ENCODE assay signal across 23 mouse cellular contexts in the genomic region with DNA sequence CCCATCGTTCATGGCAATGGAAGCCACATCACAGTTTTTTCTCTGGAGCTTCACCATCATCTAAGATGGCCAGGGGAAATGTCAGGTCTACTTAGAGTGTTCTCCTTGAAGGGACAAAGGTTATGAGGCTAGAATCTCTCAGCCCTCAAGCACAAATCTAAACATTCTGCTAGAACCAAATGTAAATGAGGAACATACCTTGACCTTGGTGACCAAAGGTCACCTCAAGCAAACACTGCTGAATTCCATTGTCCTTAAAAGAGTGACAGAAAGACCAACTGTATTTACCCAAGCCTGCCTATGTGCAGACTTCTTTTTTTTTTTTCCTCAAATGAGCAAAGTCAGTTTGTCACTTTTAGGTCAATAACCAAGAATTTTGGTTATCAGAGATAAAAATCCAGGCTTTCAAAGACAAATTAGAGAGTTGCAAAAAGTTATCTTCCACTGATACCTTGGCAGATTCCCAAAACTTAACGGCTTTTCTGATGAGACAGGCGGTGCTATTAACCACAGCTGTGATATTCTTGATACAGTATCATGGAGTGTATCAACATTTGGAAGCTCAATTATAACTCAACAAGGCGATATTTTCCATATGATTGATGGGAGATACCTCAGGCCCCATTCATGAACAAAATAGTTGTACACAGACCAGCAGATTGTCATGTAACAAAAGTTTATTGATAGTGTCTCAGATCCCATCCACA.
DNase-seq lines count a peak whose midpoint lies in the region; ATAC-seq and TF ChIP-seq lines count a peak whose summit lies in the region.
"Had no signal": no experiment of that assay in that cellular context is flagged by ENCODE, and none has a peak within 500 bp of the region (broad histone marks: within the 10 kb centered on the region; RNA-seq: fewer than 3 reads in every experiment).

No protein-coding gene starts in this region.

- H3K4me3 ChIP-seq in embryonic facial prominence, embryonic 14.5 days (ENCODE audit: low read depth, low read length) = no peak overlapping the region
- H3K4me3 ChIP-seq in embryonic facial prominence, embryonic 10.5 days = no peak overlapping the region
- no peak overlapping the region for H3K4me3 ChIP-seq in kidney, postnatal 0 days (replicated peaks; ENCODE audit: low read depth, low read length)
- H3K4me3 ChIP-seq in embryonic fibroblast, embryonic 13.5 days (ENCODE audit: insufficient read depth, low read length) = no peak overlapping the region
- no peak overlapping the region for H3K4me3 ChIP-seq in heart, adult 2 months
- H3K4me3 ChIP-seq: embryonic facial prominence, embryonic 15.5 days; heart, embryonic 15.5 days; liver, embryonic 12.5 days; midbrain, embryonic 12.5 days; neural tube, embryonic 15.5 days; stomach, embryonic 15.5 days had no signal

- H3K36me3 ChIP-seq in embryonic facial prominence, embryonic 14.5 days (ENCODE audit: control insufficient read depth, insufficient read depth, low read length) = no peaks in the 10 kb centered on the region
- H3K36me3 ChIP-seq in embryonic facial prominence, embryonic 10.5 days (replicated peaks) = no peaks in the 10 kb centered on the region
- no peaks in the 10 kb centered on the region for H3K36me3 ChIP-seq in kidney, postnatal 0 days (ENCODE audit: insufficient read depth, low read length)
- H3K36me3 ChIP-seq in heart, adult 2 months (ENCODE audit: control insufficient read depth, insufficient read depth, low read length) = no peaks in the 10 kb centered on the region
- H3K36me3 ChIP-seq: embryonic facial prominence, embryonic 15.5 days; heart, embryonic 15.5 days; liver, embryonic 12.5 days; midbrain, embryonic 12.5 days; neural tube, embryonic 15.5 days; stomach, embryonic 15.5 days had no signal

- no peak for TF ChIP-seq CTCF in kidney, postnatal 0 days (IDR thresholded peaks at IDR 0.05; ENCODE audit: low read depth)
- TF ChIP-seq CTCF in embryonic fibroblast, embryonic 13.5 days (IDR thresholded peaks at IDR 0.05; ENCODE audit: borderline replicate concordance, insufficient read depth, low read length) = no peak
- no peak for TF ChIP-seq CTCF in heart, adult 2 months (IDR thresholded peaks at IDR 0.05)

- H3K27ac ChIP-seq in embryonic facial prominence, embryonic 14.5 days (replicated peaks; ENCODE audit: low read depth, low read length) = no peak overlapping the region
- H3K27ac ChIP-seq in embryonic facial prominence, embryonic 10.5 days (replicated peaks) = no peak overlapping the region
- H3K27ac ChIP-seq in kidney, postnatal 0 days = no peak overlapping the region
- H3K27ac ChIP-seq in embryonic fibroblast, embryonic 13.5 days (ENCODE audit: insufficient read depth, low read length) = peak overlapping the region; percentile 13; the same call in 1 of the 2 replicates
- H3K27ac ChIP-seq in heart, adult 2 months = no peak overlapping the region
- H3K27ac ChIP-seq: embryonic facial prominence, embryonic 15.5 days; heart, embryonic 15.5 days; liver, embryonic 12.5 days; midbrain, embryonic 12.5 days; neural tube, embryonic 15.5 days; stomach, embryonic 15.5 days had no signal

- no peak overlapping the region for H3K4me2 ChIP-seq in embryonic facial prominence, embryonic 14.5 days (ENCODE audit: low read depth, low read length)
- H3K4me2 ChIP-seq in kidney, postnatal 0 days (ENCODE audit: low read length) = no peak overlapping the region
- H3K4me2 ChIP-seq: embryonic facial prominence, embryonic 15.5 days; heart, embryonic 15.5 days; liver, embryonic 12.5 days; midbrain, embryonic 12.5 days; neural tube, embryonic 15.5 days; stomach, embryonic 15.5 days had no signal

- TF ChIP-seq POLR2A in embryonic fibroblast, embryonic 13.5 days (IDR thresholded peaks at IDR 0.05; ENCODE audit: low read depth, low read length) = no peak
- TF ChIP-seq POLR2A in heart, adult 2 months (IDR thresholded peaks at IDR 0.05; ENCODE audit: insufficient read depth, low read depth, low read length) = no peak

- TF ChIP-seq EP300 in heart, adult 2 months (IDR thresholded peaks at IDR 0.05; ENCODE audit: insufficient read depth, low read depth, low read length) = no peak

- no peaks in the 10 kb centered on the region for H3K9me3 ChIP-seq in embryonic facial prominence, embryonic 14.5 days (ENCODE audit: control insufficient read depth, low read length)
- H3K9me3 ChIP-seq in embryonic facial prominence, embryonic 10.5 days = no peaks in the 10 kb centered on the region
- no peaks in the 10 kb centered on the region for H3K9me3 ChIP-seq in kidney, postnatal 0 days (replicated peaks; ENCODE audit: low read length)
- H3K9me3 ChIP-seq: embryonic facial prominence, embryonic 15.5 days; heart, embryonic 15.5 days; liver, embryonic 12.5 days; midbrain, embryonic 12.5 days; neural tube, embryonic 15.5 days; stomach, embryonic 15.5 days had no signal

- peak; percentile 3 for DNase-seq in embryonic facial prominence, embryonic 14.5 days (ENCODE audit: low spot score)
- no peak for DNase-seq in embryonic facial prominence, embryonic 10.5 days (ENCODE audit: low spot score)
- peak; percentile 39 for DNase-seq in kidney, postnatal 0 days (ENCODE audit: low spot score)
- no peak for DNase-seq in kidney, adult 9 months
- no peak for DNase-seq in cerebellum, adult 8-10 months
- DNase-seq in heart, adult 2 months = no peak
- DNase-seq: adrenal gland, postnatal 25 days; cerebellum, adult 18-20 months; cerebellum, postnatal 14 days; kidney, adult 2 months; kidney, postnatal 10 days; left cerebral cortex, postnatal 4 days; liver, postnatal 0 days; right cerebral cortex, postnatal 25 days had no signal

- ATAC-seq in embryonic facial prominence, embryonic 14.5 days (ENCODE audit: low read depth) = no peak
- ATAC-seq in kidney, postnatal 0 days (replicated peaks; ENCODE audit: low FRiP score, low read depth) = no peak
- ATAC-seq: hindbrain, embryonic 16.5 days; liver, embryonic 12.5 days; liver, postnatal 0 days; Patski had no signal

- 57% methylated on average over 4 of the region's 4 CpGs for WGBS in embryonic facial prominence, embryonic 14.5 days
- WGBS in embryonic facial prominence, embryonic 10.5 days = 72% methylated on average over 4 of the region's 4 CpGs
- 67% methylated on average over 4 of the region's 4 CpGs for WGBS in kidney, postnatal 0 days
- WGBS in heart, adult 2 months = 64% methylated on average over 4 of the region's 4 CpGs

- H3K27me3 ChIP-seq in embryonic facial prominence, embryonic 14.5 days (replicated peaks; ENCODE audit: control insufficient read depth, insufficient read depth, low read length) = no peaks in the 10 kb centered on the region
- no peaks in the 10 kb centered on the region for H3K27me3 ChIP-seq in embryonic facial prominence, embryonic 10.5 days (replicated peaks; ENCODE audit: low read depth, poor library complexity, severe bottlenecking)
- no peaks in the 10 kb centered on the region for H3K27me3 ChIP-seq in kidney, postnatal 0 days (ENCODE audit: insufficient read depth, low read length)
- H3K27me3 ChIP-seq in heart, adult 2 months (ENCODE audit: control insufficient read depth, insufficient read depth, low read length) = no peaks in the 10 kb centered on the region
- H3K27me3 ChIP-seq: embryonic facial prominence, embryonic 15.5 days; heart, embryonic 15.5 days; liver, embryonic 12.5 days; midbrain, embryonic 12.5 days; neural tube, embryonic 15.5 days; Patski; stomach, embryonic 15.5 days had no signal

- H3K9ac ChIP-seq in embryonic facial prominence, embryonic 14.5 days (ENCODE audit: low read depth, low read length) = no peak overlapping the region
- H3K9ac ChIP-seq in kidney, postnatal 0 days (ENCODE audit: low read depth, low read length) = no peak overlapping the region
- no peak overlapping the region for H3K9ac ChIP-seq in heart, adult 2 months (ENCODE audit: low read depth, low read length)
- H3K9ac ChIP-seq: embryonic facial prominence, embryonic 15.5 days; heart, embryonic 15.5 days; liver, embryonic 12.5 days; liver, postnatal 0 days; midbrain, embryonic 12.5 days; neural tube, embryonic 15.5 days; stomach, embryonic 15.5 days had no signal

- no peaks in the 10 kb centered on the region for H3K4me1 ChIP-seq in embryonic facial prominence, embryonic 14.5 days (ENCODE audit: control insufficient read depth, insufficient read depth, low read length)
- 0 out of 2 replicates have a peak, but pooled peaks cover 4% of the 10 kb centered on the region for H3K4me1 ChIP-seq in embryonic facial prominence, embryonic 10.5 days
- 0 out of 2 replicates have a peak, but pooled peaks cover 3% of the 10 kb centered on the region for H3K4me1 ChIP-seq in kidney, postnatal 0 days (replicated peaks; ENCODE audit: insufficient read depth, low read length)
- no peaks in the 10 kb centered on the region; the same call in 1 of the 2 replicates for H3K4me1 ChIP-seq in embryonic fibroblast, embryonic 13.5 days (ENCODE audit: control insufficient read depth, insufficient read depth, low read length)
- no peaks in the 10 kb centered on the region for H3K4me1 ChIP-seq in heart, adult 2 months (ENCODE audit: control insufficient read depth, insufficient read depth, low read length)
- H3K4me1 ChIP-seq: heart, embryonic 15.5 days; liver, embryonic 12.5 days; midbrain, embryonic 12.5 days; stomach, embryonic 15.5 days had no signal

- intact Hi-C loops in heart, adult 2 months (cut with DNase I) = no loop called here

- H3K79me2 ChIP-seq in heart, adult 2 months (replicated peaks; ENCODE audit: control insufficient read depth, insufficient read depth, low read length) = no peaks in the 10 kb centered on the region

Comparison
In these comparisons a context has a peak if more than half of its experiments do, and no peak if none do; other contexts are left out.
1. DNase-seq: peak in embryonic facial prominence, embryonic 14.5 days (single experiment) and kidney, postnatal 0 days (single experiment); none in embryonic facial prominence, embryonic 10.5 days (single experiment), kidney, adult 9 months (single experiment), cerebellum, adult 8-10 months (single experiment) and heart, adult 2 months (0 of 2).